Mouse (Mus musculus): ENCODE data around the gene Fhad1. TPM values are rescaled to one million over a fixed set of nuclear protein-coding genes. Genes with fewer than 3 reads are reported as not detected.

Fhad1 gene
- total RNA-seq, 2 experiments from 2014 or later: 12.8 to 13.1 TPM

DNA sequence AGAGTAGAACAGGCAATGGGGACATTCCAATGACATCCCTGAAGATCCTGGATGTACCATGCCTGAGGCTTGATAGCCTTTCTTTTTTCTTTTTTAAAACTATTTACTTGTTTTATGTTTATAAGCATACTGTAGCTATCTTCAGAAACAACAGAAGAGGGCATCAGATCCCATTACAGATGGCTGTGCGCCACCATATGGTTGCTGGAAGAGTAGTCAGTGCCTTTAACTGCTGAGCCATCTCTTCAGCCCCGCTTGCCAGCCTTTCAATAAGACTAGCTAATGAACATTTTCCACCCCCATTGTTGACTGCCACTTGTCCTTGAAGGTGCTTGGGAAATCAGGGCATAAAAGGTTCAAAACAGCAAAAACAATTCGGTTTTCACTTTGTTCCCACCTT lies 31.2 kb downstream of the Fhad1 start:
- peak; percentile 44 to 77 for DNase-seq (ENCODE audit: low spot score in 2 of 2)

GRCm38 (mm10) chr4:141981475-141981874 lies 33.4 kb downstream of the Fhad1 start:
- DNase-seq (ENCODE audit: low spot score in 2 of 2): no peak

DNA sequence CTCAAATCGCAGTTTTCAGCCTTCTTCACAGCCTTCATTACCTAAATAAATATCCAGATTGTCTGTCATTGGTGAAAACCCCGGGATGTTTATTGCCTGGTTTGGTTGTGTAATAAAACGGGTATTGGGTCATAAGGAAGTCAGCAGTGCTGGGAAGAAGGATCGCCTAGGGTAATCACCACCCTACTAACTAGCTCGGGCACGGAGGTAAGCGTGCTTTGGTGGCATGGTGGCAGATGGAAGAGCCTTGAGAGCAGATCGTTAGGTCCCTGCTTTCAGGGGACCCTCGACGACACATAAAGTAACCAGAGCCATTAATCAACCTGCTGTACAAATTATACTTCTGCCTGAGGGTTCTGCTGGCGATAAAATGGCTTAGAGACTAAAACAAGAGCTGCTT lies 36.3 kb downstream of the Fhad1 start:
- DNase-seq (ENCODE audit: low spot score in 2 of 2): no peak

DNA sequence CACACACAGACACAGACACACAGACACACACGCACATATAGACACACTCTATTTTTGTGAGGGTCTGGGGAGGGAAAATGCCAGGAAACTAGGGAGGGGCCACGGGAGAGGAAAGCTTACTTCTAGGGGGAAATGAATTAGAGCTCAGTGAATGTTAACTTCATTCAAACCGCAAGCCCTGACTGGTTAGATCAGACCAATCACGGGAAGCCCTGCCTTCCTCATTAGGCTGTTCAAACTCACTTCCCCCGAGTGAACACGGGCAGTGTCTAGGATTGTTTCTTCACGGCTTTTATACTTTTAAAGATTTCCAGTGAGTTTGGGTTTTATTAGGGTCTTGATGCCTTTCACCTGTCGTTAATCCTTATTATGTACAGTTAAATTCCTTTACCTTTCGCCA lies 37.5 kb downstream of the Fhad1 start:
- DNase-seq (ENCODE audit: low spot score in 2 of 2): no peak

GRCm38 (mm10) chr4:141976163-141976562 lies 38.7 kb downstream of the Fhad1 start:
- peak in 1 of 2 experiments; percentile 75 for DNase-seq (ENCODE audit: low spot score in 2 of 2)

GRCm38 (mm10) chr4:141964575-141964974 lies 50.3 kb downstream of the Fhad1 start:
- DNase-seq (ENCODE audit: low spot score in 2 of 2): peak; percentile 83 to 93

- no peak for DNase-seq (ENCODE audit: low spot score in 2 of 2)
These were observed 51.0 kb downstream of the Fhad1 start for GRCm38 (mm10) chr4:141963907-141964306.

DNA sequence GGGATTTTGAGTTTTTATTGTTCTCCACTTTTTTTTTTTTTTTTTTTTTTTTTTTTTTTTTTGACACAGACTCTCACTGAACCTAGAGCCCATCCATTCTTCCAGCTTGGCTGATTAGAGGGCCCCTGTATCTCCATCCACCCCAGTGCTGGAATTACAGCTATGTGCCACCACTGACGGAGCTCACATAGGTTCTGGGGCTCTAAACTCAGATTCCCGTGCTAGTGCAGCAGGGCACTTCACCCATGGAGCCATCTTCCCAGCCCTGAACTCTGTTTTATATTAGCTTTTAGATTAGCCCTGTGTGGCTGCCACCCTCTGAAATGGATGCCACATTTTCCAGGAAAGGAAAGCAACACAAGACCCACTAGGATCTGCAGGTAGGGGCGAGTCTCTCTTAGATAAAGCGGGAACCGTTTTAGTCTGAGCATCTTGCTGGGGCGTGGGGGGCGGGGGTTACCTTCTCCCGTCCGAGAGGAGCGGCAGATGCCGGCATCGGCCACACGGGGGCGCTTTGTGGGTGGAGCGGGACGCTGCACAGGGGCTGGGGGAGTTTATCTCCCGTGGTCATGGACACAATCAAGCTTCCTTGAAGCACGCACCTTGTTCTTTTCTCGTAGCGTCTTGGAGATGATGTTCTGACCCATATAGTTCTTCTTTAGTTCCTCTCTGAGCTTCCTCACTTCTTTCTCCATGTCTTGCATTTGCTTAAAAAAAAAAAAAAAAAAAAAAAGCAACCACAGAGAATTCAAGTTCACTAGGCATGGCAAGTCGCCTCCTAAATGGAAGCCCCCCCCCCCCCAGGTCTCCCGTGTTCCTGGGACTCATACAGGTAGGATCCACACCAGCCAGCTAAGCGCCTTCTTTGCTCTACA lies 51.8 kb downstream of the Fhad1 start:
- peak in 1 of 2 experiments; percentile 58 for DNase-seq (ENCODE audit: low spot score in 2 of 2)

GRCm38 (mm10) chr4:141960037-141960436 lies 54.8 kb downstream of the Fhad1 start:
- no peak for DNase-seq (ENCODE audit: low spot score in 2 of 2)

DNA sequence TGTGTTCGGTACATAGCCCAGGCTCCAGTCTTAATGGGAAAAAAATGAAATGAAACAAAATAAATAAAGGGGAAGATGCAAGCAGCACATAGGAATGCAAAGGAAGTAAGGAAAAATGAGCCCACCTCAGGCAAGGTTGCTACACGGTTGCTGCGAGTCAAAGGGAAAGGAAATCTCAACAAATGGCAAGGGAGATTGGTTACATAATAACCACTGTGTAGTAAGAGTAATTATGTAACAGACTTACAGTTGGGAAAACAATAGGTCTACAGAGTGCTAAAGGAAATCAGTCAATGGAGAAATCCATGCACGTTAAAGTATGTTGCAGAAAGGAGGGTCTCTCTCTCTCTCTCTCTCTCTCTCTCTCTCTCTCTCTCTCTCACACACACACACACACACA lies 55.3 kb downstream of the Fhad1 start:
- peak; percentile 0 to 42 for DNase-seq (ENCODE audit: low spot score in 2 of 2)

DNA sequence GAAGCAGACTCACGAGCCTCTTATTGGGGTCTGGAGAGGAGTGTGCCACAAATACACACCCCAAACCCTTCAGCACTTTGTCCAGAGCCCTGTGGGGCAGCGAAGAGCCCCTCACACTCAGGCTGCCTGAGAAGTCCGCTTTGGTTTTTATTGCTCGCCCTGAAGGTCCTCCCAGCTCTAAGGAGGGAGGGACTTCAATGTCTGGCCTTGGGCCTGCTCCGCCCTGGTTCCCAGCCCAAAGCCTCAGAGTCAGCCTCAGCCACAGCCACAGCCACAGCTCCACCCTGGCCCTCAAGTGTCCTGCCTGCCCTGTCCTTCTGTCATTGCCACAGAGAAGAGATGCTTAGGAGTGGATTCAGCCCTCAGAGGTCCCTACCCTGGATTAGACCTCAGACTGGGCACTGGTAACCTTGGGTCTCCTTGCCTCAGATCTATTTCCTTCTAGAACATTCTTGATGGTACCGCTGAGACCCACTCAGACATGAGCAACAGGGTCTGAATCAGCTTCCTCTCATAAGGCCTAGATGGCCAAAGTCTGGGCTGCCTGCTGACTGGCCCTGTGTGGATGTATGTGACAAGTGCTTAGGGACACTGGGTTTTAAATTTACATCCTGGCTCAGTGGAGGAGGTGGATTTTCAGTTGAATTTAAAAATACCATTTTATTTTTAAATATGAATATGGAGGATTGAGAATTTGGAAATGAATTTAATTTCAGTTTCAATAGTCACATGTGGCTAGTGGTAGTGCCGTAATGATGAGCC lies 56.1 kb downstream of the Fhad1 start:
- no peak for DNase-seq (ENCODE audit: low spot score in 2 of 2)

GRCm38 (mm10) chr4:141958188-141958587 lies 56.7 kb downstream of the Fhad1 start:
- DNase-seq (ENCODE audit: low spot score in 2 of 2): peak in 1 of 2 experiments; percentile 88

DNA sequence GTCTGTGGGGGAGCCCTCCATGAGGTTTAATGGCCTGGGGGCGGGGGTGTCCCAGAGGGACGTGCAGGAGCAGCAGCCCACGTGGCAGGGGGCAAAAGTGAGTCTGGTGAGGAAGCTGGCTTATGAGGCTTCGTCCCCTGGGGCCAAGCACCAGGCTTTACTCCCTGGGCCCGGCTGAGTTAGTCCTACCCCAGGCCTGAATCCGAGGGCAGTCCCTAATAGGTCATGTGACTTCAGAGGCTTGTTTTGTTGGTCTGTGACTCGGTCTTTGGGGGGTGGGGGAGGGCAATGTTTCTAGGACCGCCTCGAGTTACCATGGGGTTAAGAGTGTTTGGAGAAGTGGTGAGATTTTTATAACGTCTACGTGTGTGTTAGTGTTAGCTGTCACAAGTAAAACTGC lies 57.1 kb downstream of the Fhad1 start:
- DNase-seq (ENCODE audit: low spot score in 2 of 2): no peak

- no peak for DNase-seq (ENCODE audit: low spot score in 2 of 2)
These were observed 58.0 kb downstream of the Fhad1 start for GRCm38 (mm10) chr4:141956931-141957330.

DNA sequence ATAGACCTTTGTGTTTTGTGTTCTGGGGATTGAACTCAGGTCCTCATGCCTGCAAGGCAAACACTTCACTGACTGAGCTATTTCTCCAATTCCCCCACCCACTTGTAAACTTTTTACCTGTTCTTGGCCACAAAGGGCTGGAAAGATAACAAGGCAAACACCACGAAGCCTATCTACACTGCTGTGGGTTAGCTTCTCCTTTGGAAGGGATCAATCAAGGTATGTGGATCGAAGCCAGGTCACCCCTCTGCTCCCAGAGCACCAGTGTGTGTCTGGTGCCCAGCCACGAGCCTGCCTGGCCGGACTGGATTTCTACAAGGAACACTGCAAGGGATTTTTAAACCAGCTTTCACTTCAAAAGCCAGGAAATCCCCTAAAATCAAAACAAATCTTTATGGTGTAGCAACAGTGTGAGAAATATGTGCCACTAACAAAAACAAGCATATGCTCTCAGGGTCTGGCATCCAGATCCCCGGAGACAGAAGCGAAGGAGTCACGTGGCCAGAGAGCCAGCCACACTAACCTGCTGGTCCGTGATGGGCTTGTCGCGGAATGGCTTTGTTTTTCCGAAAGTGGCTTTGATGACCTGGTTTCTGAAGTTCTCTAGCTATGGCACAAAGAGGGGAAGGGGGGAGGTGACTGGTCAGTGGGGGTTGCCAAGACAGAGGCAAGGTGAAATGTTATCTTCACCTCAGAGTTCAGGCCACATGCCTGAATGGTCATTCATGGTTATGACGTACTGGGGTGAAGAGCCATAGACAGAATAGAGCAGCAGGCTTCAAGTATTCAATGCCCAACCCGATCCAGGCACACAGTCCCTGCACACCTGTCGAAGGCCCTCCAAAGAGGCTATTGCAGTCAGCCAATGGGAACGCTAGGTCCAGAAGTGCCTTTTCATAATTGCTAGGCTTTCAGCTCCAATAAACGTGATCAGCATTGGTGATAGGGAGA lies 59.8 kb downstream of the Fhad1 start:
- DNase-seq (ENCODE audit: low spot score in 2 of 2): no peak

GRCm38 (mm10) chr4:141953859-141954258 lies 61.0 kb downstream of the Fhad1 start:
- no peak for DNase-seq (ENCODE audit: low spot score in 2 of 2)

- no peak for DNase-seq (ENCODE audit: low spot score in 2 of 2)
These were observed 61.6 kb downstream of the Fhad1 start for GRCm38 (mm10) chr4:141953291-141953690.

DNA sequence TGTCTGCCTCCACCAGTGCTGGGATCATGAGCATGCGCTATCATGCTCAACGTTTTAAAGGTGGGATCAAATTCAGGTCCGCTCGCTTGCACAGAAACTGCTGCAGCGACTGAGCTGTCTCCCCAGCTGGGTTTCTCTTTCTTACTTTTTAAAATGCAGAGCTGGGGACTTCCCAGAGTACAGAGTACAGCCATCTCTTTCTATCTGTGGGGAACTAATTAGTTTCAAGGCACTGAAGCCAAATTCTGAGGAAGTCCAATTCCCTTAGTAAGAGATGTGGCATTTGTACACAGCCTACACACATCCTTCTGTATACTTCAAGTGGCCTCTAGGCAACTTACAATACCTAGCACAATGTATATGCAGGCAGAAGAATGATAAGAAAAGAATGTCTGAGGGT lies 62.1 kb downstream of the Fhad1 start:
- DNase-seq (ENCODE audit: low spot score in 2 of 2): no peak

DNA sequence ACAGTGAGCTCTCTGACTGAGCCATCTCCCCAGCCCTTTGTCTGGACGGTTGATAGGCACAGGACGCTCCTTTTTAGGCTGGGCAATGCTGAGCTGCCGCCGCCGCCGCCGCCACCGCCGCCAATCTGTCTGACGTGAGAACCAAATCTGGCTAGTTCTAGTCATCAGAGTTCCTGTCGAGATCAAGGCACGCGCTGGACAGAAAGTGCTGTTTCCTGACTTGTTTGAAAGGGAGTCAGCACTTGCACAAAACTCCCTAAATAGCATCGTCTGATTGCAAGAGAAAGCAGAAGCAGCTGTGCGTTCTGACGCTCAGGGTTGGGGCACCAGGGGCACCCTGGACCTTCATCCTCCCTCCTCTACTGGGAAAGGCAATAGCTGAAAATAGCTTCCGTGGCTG lies 62.8 kb downstream of the Fhad1 start:
- peak; percentile 23 to 70 for DNase-seq (ENCODE audit: low spot score in 2 of 2)

GRCm38 (mm10) chr4:141949436-141949835 lies 65.4 kb downstream of the Fhad1 start:
- no peak for DNase-seq (ENCODE audit: low spot score in 2 of 2)

DNA sequence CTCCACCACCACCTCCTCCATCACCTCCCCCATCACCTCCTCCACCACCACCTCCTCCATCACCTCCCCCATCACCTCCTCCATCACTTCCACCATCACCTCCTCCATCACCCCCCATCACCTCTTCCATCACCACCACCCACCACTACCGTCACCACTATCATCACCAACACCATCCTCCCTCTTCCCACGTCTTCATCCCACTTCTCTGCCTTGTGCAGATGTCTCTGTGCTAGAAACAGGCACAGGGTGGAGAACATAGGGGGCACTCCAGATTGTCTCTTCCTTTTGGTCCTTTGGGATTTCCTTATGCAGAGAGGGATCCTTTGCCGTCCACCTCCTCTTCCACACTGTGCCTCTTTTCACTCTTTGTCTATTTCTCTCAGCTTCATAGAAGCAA lies 66.1 kb downstream of the Fhad1 start:
- no peak for DNase-seq (ENCODE audit: low spot score in 2 of 2)

Data from layer of hippocampus, adult 18-20 months (tissue).